Mouse (Mus musculus) thymus, adult 2 months (tissue): Measurements from ENCODE around the gene Mrgprg.

Experiments used
- CTCF ChIP-seq: fragments of 200-500 bp; IDR thresholded peaks from 2 replicates; pipeline ENCODE4 v1.5.1; 2012; ENCODE audit warnings: mild to moderate bottlenecking, control low read depth, low read length, moderate library complexity, borderline replicate concordance; ENCODE audit not compliant: control insufficient read depth, poor library complexity, insufficient read depth; ENCODE audit errors: extremely low read depth
- POLR2A ChIP-seq: fragments of 200-500 bp; IDR thresholded peaks from 2 replicates; pipeline ENCODE4 v1.6.1; 2012; ENCODE audit warnings: mild to moderate bottlenecking, low read length, control low read depth, moderate library complexity; ENCODE audit not compliant: control insufficient read depth, poor library complexity, insufficient read depth; ENCODE audit errors: extremely low read depth

- TF ChIP-seq POLR2A: no peak
- TF ChIP-seq CTCF: no peak
These were observed 38.4 kb upstream of the Mrgprg start for GRCm38 (mm10) chr7:143805199-143805624.
